Mouse (Mus musculus): ENCODE data around the gene Gad1.
"Not testable (repeated sequence)": the region's sequence is repeated elsewhere in the genome, so short reads cannot be mapped to it uniquely, and the experiment has no call there.

Gad1 gene

DNA sequence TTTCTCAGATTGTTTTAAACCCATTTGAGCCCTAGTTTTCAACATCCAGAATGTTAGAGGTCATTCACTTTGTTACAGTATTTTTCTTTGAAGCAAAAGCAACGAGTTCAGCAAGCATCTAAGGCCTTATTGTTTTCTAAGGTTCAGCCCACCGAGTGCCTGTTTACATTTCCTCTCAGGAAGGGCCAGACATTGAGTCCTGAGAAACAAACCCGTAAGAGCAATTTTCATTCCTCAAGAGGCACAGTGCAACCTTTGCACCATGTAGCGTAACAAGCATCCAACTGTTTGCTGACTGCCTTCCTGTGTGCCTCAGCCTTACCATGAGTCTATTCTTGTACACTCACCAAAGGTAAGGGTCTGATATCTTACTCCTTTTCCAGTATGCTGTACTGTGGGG lies at the start of gene Gad1:
Gene Gad1, plus strand, starts transcription at position 301 of the 400 bp plus-strand sequence.
- DNase-seq (ENCODE audit: low spot score): no peak

DNA sequence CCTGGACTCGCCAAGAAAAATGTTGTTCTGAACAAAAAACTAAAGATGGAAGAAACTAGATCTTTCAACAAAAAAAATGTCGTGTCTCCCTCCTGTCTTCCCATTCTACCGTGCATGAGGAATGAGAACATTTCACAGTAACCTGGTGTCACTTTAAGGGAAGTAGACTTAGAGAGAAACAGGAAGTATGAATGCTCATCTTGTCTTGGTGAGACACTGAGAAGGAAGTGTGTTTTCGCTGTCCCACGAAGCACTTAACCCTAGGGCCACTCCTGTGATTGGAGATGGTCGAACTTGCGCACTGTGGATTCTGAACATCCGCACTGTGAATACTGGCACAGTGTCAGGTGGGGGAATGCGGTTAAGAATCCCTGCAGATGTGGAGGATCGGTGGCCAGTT lies 49.4 kb upstream of the Gad1 start:
- DNase-seq (ENCODE audit: low spot score): no peak

DNA sequence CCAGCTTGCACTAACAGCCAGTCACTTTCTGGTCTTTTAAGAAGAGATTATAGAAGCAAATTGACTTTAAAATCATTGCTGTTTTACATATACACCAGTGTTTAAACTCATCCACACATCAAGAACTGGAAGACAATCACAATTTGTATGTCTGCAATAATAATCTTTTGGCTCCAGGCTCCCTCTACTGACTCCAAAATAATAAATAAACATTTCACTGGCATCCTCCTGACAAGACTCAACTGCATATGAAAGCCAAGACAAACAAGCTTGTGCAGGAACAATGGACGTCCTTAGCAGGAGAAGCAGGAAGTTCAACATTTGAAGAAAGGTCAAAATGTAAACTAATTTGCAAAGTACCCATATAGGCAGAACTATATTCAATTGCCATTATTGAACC lies 47.6 kb upstream of the Gad1 start:
- DNase-seq (ENCODE audit: low spot score): no peak

DNA sequence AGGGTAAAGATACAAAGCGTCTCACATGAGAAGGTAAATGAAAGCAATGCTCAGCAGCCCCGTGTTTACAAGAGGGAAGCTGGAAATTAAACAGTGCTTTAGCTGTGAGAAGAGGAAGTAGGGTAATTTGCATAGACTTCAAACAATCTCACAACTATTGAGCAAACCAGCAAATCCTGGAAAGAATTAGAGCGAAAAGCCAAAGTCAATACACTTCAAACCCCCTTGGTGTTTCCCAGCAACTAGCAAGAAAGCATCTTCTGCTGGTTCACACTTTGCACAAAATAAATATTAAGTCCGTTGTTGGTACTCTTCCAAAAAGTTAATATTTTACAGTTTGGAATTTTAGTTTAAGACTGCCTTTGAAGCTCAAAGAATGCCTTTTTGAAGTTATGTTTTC lies 47.0 kb upstream of the Gad1 start:
- no peak for DNase-seq (ENCODE audit: low spot score)

DNA sequence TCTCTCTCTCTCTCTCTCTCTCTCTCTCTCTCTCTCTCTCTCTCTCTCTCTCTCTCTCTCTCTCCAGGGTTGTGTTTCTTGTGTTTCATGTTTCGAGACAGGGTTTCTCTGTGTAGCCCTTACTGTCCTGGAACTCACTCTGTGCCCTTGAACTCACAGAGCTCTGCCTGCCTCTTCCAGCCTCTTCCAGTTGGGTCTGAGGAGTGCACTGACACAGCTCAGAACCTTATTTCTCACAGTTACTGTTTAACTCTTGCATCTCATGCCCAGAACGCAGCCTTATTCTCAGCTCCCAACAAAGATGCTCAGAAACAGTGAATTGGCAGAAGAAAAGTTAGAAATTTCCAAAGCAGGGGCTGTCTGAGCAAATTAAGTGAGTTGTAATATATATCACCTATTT lies 46.5 kb upstream of the Gad1 start:
- DNase-seq (ENCODE audit: low spot score): no peak

DNA sequence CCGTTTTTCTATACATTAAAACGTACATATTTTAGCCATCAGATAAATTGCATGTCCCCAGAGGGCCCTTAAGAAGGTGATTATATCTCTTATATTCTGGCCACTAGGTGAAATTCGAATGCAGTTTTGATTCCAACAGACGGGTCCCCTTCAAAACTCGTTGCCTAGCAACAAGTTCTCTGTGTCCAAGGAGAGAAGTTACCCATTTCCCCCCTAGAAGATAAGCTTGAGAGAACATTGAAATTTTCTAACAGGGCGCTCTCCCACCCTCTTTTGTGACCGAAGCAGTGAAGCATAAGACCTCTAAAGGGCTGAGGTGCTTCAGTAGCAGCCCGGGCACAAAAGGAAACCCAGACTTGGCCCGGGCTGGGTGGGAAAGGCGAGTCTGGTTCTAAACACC lies 44.4 kb upstream of the Gad1 start, which contains the start of gene Erich2:
Gene Erich2, plus strand, starts transcription at position 324 of the 400 bp plus-strand sequence.
- DNase-seq (ENCODE audit: low spot score): no peak

DNA sequence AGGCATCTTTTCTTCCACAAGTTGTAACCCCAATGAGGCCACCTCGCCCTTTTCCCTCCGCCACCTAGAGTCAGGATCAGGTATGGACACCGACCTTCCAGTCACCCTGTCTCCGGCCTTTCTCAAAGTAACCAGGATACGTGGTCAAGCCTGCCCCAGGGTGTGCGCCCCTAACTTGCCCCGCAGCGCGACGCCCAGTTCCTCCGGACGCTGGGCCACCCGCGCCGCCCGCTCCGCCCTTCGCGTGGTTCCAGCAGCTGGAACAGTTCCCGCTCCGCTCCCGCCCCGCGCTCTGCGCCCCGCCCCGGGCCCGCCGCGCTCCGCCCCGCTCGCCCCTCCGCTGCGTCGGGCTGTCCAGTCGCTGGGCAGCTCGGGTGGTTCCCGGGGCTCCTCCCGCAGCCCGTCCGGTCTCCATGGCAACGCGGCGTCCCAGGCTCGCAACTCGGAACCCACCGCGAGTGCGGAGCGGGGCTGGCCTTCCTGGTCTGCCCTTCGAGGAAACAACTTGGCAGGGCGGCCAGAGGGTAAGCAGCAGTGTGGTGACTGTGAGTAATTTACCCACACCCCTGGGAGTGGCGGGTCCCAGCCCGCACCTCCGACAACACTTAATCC lies 43.7 kb upstream of the Gad1 start:
- peak; percentile 11 for DNase-seq (ENCODE audit: low spot score)

DNA sequence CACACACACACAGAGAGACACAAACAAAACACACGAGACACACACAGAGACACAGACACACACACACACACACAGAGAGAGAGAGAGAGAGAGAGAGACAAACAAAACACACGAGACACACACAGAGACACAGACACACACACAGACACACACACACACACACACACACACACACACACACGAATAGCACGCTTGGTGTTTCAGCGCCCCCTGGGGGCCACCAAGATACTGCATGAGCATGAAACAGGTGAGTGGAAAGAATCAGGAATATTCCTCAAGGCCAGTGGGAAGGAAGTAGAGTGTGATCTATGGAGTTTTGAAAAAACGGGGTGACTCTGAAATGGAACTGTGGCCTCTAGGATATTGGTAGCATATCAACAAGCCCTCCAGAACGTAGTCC lies 14.6 kb upstream of the Gad1 start:
- DNase-seq (ENCODE audit: low spot score): not testable (repeated sequence)

DNA sequence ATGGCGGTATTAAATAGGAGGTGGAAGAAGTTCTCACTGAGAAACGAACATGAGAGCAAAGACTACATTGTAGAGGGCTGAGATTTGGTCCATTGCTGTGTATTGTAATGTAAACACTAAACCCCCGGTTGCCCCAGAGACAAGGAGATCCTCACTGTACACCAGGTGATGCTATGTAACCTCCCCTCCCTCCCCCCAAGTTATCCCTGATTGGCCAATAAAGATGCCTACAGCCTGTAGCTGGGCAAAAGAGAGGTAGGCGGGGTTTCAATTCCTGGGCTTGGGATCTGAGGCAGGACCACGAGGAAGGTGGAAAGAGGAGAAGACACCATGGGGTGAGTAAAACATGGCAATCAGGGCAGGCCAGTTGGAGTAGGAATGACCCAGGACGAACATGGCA lies 2.2 kb upstream of the Gad1 start:
- no peak for DNase-seq (ENCODE audit: low spot score)

DNA sequence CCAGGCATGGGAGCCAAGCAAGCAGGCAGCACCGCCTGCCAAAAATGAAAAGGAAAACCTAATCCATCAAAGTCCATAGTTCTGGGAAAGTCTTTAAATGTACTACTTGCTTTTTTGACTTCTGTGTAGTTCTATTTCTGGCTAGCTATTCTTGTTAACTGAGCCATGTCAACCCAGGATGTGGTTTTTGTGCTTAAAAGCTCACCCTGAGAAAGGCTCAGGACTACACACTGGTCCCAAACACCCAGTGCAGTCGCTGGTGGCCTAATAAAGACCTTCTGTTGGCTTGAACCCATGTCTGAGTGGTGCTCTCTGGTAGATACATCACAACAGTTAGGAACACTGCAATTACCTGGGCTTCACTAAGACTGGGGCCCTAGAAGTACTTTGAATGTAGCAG lies 1.4 kb upstream of the Gad1 start:
- DNase-seq (ENCODE audit: low spot score): no peak

DNA sequence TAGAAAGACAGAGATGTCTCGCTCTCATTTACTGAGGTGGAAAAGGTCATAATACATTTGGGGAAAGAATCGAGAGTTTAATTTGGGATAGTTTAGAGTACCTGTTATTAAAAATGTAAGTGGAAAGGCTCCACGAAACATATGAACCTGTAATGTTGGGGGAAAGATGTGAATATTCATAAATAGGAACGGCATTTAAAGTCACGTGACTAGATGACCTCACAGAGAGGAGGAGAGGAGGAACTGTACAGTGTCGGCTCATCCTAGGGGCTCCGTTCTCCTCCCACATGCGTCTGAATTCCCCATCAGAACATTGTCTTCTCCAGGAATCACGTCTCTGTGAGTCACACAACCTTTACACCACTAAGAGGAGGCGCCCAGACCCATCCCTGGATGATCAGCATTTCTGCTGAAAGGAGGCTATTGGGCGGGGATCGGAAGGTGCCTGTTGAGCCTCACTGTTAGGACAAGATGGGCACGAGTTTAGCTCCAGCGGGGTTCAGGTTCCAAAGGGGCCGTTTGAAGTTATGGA lies 739 bp upstream of the Gad1 start:
- no peak for DNase-seq (ENCODE audit: low spot score)

DNA sequence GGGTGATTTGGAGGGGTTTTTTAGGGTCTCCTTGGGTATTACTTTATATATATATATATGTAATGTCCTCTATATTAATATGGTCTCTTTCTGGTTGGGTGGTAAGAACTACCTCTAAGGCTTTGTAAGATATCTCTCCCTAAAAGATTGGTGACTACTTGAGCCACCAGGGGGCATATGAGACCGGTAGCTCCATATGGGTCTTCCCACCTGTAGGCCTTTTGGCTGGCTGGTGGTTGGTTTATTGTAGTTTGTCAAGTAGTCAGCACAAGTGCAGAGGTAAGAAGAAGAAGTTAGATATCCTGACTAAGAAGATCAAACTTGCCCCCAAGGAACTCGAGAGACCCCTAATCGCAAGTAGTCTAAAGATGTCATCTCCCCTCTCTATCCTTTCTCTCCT lies 954 bp downstream of the Gad1 start:
- DNase-seq (ENCODE audit: low spot score): no peak

DNA sequence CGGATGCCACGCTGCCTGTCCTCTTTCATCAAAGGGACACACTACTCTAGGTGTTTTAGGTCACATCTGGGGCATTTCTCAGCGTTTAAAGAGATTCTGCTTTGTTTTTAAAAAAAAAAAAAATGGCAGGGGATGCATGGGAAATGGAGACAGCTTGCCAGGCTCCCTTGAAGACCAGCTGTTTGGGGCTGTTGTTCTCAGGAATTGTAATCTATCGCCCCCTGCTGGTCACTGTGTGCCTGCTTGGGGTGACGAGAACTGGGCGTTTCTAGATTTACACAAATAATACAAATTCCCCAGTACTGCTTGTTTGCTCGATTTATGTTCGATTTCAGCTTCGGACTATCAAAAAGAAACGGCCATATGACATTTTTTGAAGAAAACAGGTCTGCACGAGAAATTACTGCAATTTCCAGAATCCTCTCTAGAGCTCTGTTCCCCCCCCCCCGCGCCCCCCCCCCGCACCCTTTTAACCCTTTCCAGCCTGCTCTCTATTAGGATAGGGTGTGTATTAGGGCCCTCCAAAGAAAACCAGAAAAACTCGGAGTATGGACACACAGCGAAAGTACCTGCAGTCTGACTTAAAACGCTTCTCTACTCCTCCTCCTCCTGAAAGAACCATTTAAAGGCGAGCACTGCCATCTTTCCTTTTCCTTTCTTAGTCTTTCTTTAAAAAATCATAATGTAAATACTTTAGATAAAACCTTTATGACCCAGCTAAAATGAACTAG lies 5.4 kb downstream of the Gad1 start:
- peak; percentile 78 for DNase-seq (ENCODE audit: low spot score)

DNA sequence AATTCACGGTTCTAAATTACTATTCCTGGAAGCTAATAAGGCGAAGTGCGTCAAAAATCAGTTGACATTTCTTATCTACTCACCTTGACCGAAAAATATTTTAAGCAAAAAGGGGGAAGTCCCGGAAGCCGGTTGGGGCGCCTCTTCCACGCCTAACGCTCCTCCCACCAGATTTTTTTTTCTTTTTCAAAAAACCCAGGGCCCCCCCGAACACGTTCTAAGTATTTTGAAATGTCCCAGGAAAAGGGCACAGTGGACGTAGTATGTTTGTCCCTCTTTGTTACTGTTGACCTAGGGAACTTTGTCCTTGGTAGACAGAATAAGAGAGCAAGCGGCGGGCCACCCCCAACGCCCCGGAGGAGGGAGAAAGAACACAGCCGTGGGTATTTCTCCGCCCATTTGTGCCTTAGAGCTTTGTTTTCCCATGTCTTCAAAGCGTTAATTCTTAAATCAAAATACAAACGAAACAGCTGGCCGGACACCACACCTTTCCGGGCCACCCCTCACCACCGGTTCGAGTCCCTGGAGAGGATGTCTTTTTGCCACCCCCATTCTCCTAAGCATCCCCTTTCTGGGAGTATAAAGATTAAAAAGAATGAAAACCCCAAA lies 6.1 kb downstream of the Gad1 start:
- DNase-seq (ENCODE audit: low spot score): no peak

DNA sequence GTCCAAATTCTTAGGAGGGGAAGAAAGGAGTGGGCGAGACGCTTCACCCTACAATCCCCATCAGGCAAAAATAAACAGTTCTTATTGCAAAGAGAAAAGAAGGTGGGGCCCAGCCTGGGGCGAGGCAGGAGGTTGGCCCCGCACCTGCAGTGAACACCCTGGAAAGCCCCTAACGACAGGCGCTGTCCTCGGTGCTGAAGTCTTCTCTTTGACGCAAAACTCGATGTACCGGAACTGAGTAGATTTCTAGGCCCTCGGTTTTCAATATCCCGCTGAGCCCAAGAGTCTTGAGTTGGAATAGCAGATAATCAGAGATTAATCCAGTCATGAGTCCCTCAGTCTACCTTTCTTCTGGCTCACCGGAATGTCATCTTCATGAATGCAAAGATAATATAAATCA lies 6.6 kb downstream of the Gad1 start:
- DNase-seq (ENCODE audit: low spot score): no peak

DNA sequence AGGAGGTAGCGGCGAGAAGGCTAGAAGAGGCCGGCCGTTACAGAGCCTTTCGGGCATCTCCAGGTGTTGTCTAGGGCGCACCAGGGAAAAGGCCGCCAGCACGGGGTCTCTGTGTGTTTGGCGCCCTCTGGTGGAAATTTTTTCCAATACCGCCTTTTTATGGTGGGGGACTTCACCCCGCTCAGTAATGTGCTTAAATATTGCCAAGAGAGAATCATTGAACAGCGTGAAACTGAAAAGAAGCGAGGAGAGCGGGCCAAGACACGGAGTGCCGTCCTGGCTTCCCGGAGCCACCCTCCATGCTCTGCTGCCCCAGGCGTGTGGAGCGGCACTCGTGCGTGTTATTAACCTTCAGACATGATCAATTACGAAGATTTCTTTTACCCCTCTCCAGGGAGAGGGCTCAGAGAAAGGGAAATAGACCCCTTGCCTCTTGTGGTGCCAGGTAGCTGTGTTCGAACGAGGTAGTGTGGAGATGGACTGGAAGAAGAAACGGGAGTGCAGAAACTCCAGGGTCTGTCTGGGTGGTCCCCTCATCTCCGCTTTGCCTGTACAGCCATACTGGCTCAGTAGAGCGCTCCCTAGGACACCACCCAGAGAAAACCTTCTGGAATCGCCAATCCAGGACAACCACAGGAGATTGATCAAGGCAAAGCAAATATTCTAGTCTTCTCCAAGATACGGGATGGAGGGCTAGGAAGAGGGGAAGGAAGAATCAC lies 8.4 kb downstream of the Gad1 start:
- DNase-seq (ENCODE audit: low spot score): no peak

DNA sequence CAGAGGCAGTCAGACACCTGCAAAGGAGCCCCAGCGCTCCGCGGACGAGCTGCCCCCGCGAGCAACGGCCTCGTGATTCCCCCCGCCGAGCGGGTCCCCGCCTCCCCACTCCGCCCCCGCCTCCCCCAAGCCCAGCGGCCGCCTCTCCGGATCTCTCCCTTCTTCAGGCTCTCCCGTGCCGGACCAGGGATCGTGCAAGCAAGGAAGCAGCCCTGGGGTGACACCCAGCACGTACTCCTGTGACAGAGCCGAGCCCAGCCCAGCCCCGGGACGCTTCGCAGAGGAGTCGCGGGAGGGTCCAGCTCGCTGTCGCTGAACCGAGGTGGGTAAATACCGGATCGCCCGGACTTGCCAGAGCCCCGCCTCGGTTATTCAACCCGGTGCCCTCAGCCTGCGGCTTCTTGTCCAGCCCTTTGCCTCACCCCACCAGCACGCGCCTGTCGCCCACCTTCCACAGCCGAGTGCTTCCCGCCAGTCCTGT lies 9.2 kb downstream of the Gad1 start:
- DNase-seq (ENCODE audit: low spot score): no peak

DNA sequence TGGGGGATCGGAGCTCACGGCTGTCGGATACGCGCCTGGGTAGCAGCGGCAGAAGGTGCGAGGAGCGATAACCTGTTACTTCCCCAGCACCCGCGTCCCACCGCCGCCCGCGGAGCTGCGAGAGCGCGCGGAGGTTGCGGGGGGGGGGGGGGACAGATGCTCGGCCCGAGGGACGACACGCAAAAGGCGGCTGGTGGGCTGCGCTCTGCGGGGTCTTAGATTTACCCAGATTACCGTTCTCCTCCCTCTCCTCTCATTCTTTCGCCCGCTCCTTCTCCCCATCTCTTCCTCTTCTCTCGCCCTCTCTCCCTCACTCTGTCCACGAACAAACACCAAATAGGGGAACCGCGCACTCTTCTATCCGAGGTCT lies 9.7 kb downstream of the Gad1 start:
- no peak for DNase-seq (ENCODE audit: low spot score)

DNA sequence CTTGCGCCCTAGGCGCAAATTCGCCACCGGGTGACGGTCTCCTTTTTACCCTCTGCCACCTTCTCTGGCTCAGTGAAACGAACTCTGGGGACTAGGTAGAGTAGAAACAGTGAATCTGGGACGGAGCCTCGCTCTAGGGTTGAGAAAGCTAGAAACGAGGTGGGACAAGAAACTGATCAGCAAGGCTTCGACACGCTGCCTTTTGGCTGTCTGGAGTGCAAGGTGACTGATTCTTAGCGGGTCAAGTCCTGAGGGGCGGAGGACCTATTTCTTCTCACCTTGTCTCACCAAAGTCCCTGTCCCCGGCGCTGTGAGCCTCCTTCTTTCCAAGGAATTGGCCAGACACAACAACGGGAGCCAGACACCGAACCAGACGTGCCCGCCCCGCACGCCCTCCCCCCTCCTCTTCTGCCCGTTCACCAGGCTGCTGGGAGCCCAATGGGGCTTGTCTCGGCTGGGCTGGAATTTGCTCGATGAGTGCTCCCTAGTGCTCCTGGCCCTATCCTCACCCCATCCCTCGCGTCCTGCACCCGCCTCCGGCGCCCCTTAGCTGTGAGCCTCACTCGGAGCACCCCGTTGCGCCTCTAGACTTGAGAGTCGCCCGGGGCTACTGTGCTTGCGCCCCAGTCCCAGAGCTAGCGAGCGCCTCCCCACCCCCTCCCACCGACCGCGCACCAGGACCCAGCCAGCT lies 10.3 kb downstream of the Gad1 start:
- no peak for DNase-seq (ENCODE audit: low spot score)

DNA sequence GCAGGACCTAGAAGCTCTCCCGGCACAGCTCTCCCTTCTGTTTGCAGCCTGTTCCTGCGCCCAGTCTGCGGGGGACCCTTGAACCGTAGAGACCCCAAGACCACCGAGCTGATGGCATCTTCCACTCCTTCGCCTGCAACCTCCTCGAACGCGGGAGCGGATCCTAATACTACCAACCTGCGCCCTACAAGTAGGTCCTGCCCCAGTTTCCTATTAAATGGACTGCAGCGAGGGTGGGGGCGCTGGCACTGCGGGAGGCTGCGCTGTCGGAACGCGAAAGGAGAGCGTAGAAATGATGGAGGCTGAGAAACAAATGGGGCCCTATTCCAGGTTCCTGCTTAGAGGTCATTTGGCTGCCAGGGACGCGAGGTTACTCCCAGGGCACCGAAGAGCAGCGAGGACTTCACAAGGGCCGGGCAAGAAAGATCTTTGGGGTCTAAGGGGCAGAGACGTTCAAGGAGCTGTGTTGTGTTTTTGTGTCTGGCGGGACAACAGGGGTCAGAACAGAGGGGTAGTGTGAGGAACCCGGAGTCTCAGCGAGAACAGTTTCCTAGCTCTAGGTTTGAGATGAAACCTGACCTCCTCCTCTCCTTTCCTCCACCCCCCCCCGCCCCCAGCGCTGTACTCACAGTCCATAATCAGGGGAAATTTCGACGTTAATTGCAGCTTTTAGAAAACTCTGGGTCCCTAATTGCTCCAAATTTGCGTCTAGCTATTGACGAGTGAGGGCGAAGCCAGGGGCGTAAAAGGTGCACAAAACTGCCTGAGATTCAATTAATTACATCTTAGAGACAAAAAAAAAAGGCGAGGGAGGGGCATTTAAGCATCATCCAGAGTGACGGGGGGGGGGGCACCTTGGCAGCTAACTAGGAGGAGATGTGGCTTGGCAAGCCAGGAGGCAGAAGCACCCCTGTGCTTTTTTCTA lies 11.1 kb downstream of the Gad1 start:
- no peak for DNase-seq (ENCODE audit: low spot score)

All from left cerebral cortex, adult 11 months (tissue).